Mouse (Mus musculus) limb, embryonic 11.5 days (tissue): ENCODE results near the gene Lmna. TPM values are rescaled to one million over a fixed set of nuclear protein-coding genes. Genes with fewer than 3 reads are reported as not detected.

Experiments
- ATAC-seq: fragments of 200-750 bp; cut with Nextera tagmentation; 2 replicates; pipeline ENCODE4 v1.8.0; 2017; ENCODE audit warnings: low read depth; ENCODE audit not compliant: insufficient number of reproducible peaks, low FRiP score, low TSS enrichment
- DNase-seq: peaks from one replicate; pipeline ENCODE4 v3.0.0-alpha.2; 2015; ENCODE audit warnings: low spot score
- H3K27ac ChIP-seq: fragments of 300-500 bp; sonication (generic); replicated peaks from 2 replicates; pipeline ENCODE4 v1.5.1; 2014; ENCODE audit warnings: low read depth, mild to moderate bottlenecking, low read length
- H3K27me3 ChIP-seq: fragments of 300-500 bp; sonication (generic); 2 replicates; pipeline ENCODE4 v1.6.1; 2014; ENCODE audit warnings: mild to moderate bottlenecking, low read length, mixed read lengths; ENCODE audit not compliant: control insufficient read depth, insufficient read depth
- H3K36me3 ChIP-seq: fragments of 300-500 bp; sonication (generic); 2 replicates; pipeline ENCODE4 v1.6.1; 2014; ENCODE audit warnings: mild to moderate bottlenecking, low read length, moderate library complexity, mixed read lengths; ENCODE audit not compliant: control insufficient read depth, insufficient read depth
- H3K4me1 ChIP-seq: fragments of 300-500 bp; sonication (generic); 2 replicates; pipeline ENCODE4 v1.6.1; 2014; ENCODE audit warnings: low read length, mixed read lengths; ENCODE audit not compliant: control insufficient read depth, insufficient read depth
- H3K4me2 ChIP-seq: fragments of 300-500 bp; sonication (generic); 2 replicates; pipeline ENCODE4 v1.6.1; 2014; ENCODE audit warnings: low read depth, mild to moderate bottlenecking, moderate library complexity; ENCODE audit not compliant: severe bottlenecking
- H3K4me3 ChIP-seq: fragments of 300-500 bp; sonication (generic); 2 replicates; pipeline ENCODE4 v1.5.1; 2014; ENCODE audit warnings: low read depth, low read length
- H3K9ac ChIP-seq: fragments of 300-500 bp; sonication (generic); 2 replicates; pipeline ENCODE4 v1.6.1; 2014; ENCODE audit warnings: mild to moderate bottlenecking, low read length
- H3K9me3 ChIP-seq: fragments of 300-500 bp; sonication (generic); 2 replicates; pipeline ENCODE4 v1.6.1; 2016; ENCODE audit warnings: low read length; ENCODE audit not compliant: control insufficient read depth
- WGBS: fragments of 180-500 bp; shearing (Covaris S2); extraction: QIAGEN DNeasy Blood & Tissue Kit; methylation state at CpG from one replicate; pipeline ENCODE4 v1.1.7; 2014; 5-methylcytosine and 5-hydroxymethylcytosine counted together
- polyA plus RNA-seq: library from polyadenylated mRNA; unstranded; fragments of >200 nt; fragmentation: Nextera tagmentation; extraction: Ambion mirVana; gene quantifications from 2 replicates; pipeline ENCODE4 v1.2.1, GENCODE M21; 2014

Lmna gene
- polyA plus RNA-seq, 1 experiment from 2014 or later = 20.4 TPM

- H3K27ac ChIP-seq = no peak overlapping the region
- DNase-seq (peak; percentile 85), ATAC-seq (peak; percentile 26; the same call in 1 of the 2 replicates)
- no peak overlapping the region for H3K4me2 ChIP-seq
- no peak overlapping the region for H3K4me3 ChIP-seq
- no peaks in the 10 kb centered on the region for H3K9me3 ChIP-seq
- H3K36me3 ChIP-seq = 0 out of 2 replicates have a peak, but pooled peaks cover 3% of the 10 kb centered on the region
- no peak overlapping the region for H3K9ac ChIP-seq
- H3K4me1 ChIP-seq = peaks cover 3% of the 10 kb centered on the region; the same call in 1 of the 2 replicates
- no peaks in the 10 kb centered on the region for H3K27me3 ChIP-seq
- 39% methylated on average over 9 of the region's 9 CpGs for WGBS
Measured at GRCm38 (mm10) chr3:88521803-88522331, 12.1 kb upstream of the Lmna start.

- ATAC-seq = no peak
- WGBS = 94% methylated on average over 6 of the region's 6 CpGs
- H3K4me3 ChIP-seq = no peak overlapping the region
Measured at GRCm38 (mm10) chr3:88521156-88521555, 11.4 kb upstream of the Lmna start.

GRCm38 (mm10) chr3:88520078-88520477, 10.3 kb upstream of the Lmna start:
- no peaks in the 10 kb centered on the region for H3K27me3 ChIP-seq
- no peak overlapping the region for H3K27ac ChIP-seq
- H3K4me3 ChIP-seq = no peak overlapping the region
- 0 out of 2 replicates have a peak, but pooled peaks cover 3% of the 10 kb centered on the region for H3K36me3 ChIP-seq
- no peak overlapping the region for H3K9ac ChIP-seq
- no peaks in the 10 kb centered on the region for H3K4me1 ChIP-seq
- WGBS = 87% methylated on average over 2 of the region's 2 CpGs
- H3K4me2 ChIP-seq = no peak overlapping the region
- ATAC-seq (no peak), DNase-seq (no peak)
- H3K9me3 ChIP-seq = no peaks in the 10 kb centered on the region

More at GRCm38 (mm10) chr3:88521156-88521555, 11.4 kb upstream of the Lmna start:
- Histone ChIP-seq H3K9ac (no peak overlapping the region), H3K4me2 (no peak overlapping the region), H3K4me1 (no peaks in the 10 kb centered on the region), H3K9me3 (no peaks in the 10 kb centered on the region), H3K27ac (no peak overlapping the region), H3K27me3 (no peaks in the 10 kb centered on the region), H3K36me3 (0 out of 2 replicates have a peak, but pooled peaks cover 3% of the 10 kb centered on the region)
- DNase-seq = no peak

DNA sequence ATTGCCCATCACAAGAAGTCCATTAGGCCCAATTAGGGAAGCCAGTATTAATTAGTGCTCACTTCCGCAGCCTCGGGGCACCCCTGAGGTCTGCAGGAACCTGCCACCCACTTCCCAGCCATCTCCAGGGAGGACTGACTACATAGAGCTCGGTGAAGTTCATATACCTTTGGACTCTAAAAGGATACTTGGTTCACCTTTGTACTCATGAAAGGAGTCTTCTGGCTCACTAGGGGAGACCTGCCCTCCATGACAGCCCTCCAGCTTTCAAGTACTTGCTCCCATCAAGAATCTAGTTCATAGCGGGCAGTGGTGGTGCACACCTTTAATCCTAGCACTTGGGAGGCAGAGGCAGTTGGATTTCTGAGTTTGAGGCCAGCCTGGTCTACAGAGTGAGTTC, 8.7 kb upstream of the Lmna start:
- ATAC-seq = no peak

GRCm38 (mm10) chr3:88516407-88516806, 6.7 kb upstream of the Lmna start:
- no peak for DNase-seq
- H3K9ac ChIP-seq = no peak overlapping the region
- no peaks in the 10 kb centered on the region for H3K36me3 ChIP-seq
- H3K9me3 ChIP-seq = no peaks in the 10 kb centered on the region
- H3K4me3 ChIP-seq = no peak overlapping the region
- 78% methylated on average over 2 of the region's 2 CpGs for WGBS
- H3K27ac ChIP-seq = no peak overlapping the region
- H3K4me1 ChIP-seq = peaks cover 19% of the 10 kb centered on the region
- no peak overlapping the region for H3K4me2 ChIP-seq
- H3K27me3 ChIP-seq = no peaks in the 10 kb centered on the region
- ATAC-seq = no peak

More for the DNA sequence above, 8.7 kb upstream of the Lmna start:
- WGBS = 68% methylated on average over 4 of the region's 4 CpGs
- Histone ChIP-seq H3K9ac (no peak overlapping the region), H3K4me2 (no peak overlapping the region), H3K4me3 (no peak overlapping the region), H3K36me3 (no peaks in the 10 kb centered on the region), H3K4me1 (0 out of 2 replicates have a peak, but pooled peaks cover 2% of the 10 kb centered on the region), H3K9me3 (no peaks in the 10 kb centered on the region), H3K27ac (no peak overlapping the region), H3K27me3 (no peaks in the 10 kb centered on the region)
- no peak for DNase-seq

DNA sequence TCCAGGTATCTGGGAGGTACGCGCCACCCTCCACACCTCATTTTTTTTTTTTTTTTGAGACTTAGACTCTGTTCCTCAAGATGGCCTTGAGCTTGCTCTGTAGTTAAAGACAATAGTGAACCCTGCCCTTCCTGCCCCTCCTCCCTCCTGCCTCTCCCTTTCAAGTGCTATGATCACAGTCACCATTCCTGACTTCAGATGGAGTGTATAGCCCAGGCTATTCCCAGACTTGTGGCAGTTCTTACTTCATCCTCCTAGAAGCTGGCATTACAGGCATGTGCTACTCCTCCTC, 5.3 kb upstream of the Lmna start:
- Histone ChIP-seq H3K27me3 (no peaks in the 10 kb centered on the region), H3K9me3 (no peaks in the 10 kb centered on the region), H3K27ac (no peak overlapping the region), H3K4me3 (no peak overlapping the region), H3K36me3 (no peaks in the 10 kb centered on the region), H3K4me2 (no peak overlapping the region), H3K4me1 (peaks cover 27% of the 10 kb centered on the region), H3K9ac (no peak overlapping the region)
- ATAC-seq = no peak
- DNase-seq = no peak
- 93% methylated on average over 2 of the region's 2 CpGs for WGBS

GRCm38 (mm10) chr3:88514231-88515094, 4.7 kb upstream of the Lmna start:
- DNase-seq (no peak), ATAC-seq (no peak)
- Histone ChIP-seq H3K4me2 (no peak overlapping the region), H3K9me3 (no peaks in the 10 kb centered on the region), H3K36me3 (no peaks in the 10 kb centered on the region), H3K4me1 (peaks cover 31% of the 10 kb centered on the region), H3K27ac (no peak overlapping the region), H3K27me3 (no peaks in the 10 kb centered on the region), H3K4me3 (no peak overlapping the region), H3K9ac (no peak overlapping the region)
- WGBS = 76% methylated on average over 10 of the region's 10 CpGs

GRCm38 (mm10) chr3:88513546-88514115, 3.9 kb upstream of the Lmna start:
- peaks cover 34% of the 10 kb centered on the region for H3K4me1 ChIP-seq
- no peak overlapping the region for H3K9ac ChIP-seq
- WGBS = 81% methylated on average over 7 of the region's 7 CpGs
- no peaks in the 10 kb centered on the region for H3K36me3 ChIP-seq
- peak overlapping the region; percentile 24; the same call in 1 of the 2 replicates for H3K27ac ChIP-seq
- no peaks in the 10 kb centered on the region for H3K27me3 ChIP-seq
- no peak for DNase-seq
- no peaks in the 10 kb centered on the region for H3K9me3 ChIP-seq
- no peak overlapping the region for H3K4me3 ChIP-seq
- no peak for ATAC-seq
- no peak overlapping the region for H3K4me2 ChIP-seq
